Mouse (Mus musculus) kidney, adult 2 months (tissue): Measurements from ENCODE around the gene Mycbpap.

Experiments used
- CTCF ChIP-seq: fragments of 200-500 bp; conservative IDR thresholded peaks from 2 replicates; pipeline ENCODE4 v1.5.1; 2011; ENCODE audit warnings: low read depth, mild to moderate bottlenecking, control low read depth, low read length, moderate library complexity, mixed read lengths; ENCODE audit not compliant: insufficient read depth, insufficient read length
- POLR2A ChIP-seq: fragments of 200-500 bp; IDR thresholded peaks from one replicate; pipeline ENCODE4 v1.6.1; 2011; ENCODE audit warnings: low read depth, low read length, control low read depth

- no peak for TF ChIP-seq CTCF
- TF ChIP-seq POLR2A: no peak
Measured at GRCm38 (mm10) chr11:94480382-94480781, 41.2 kb downstream of the Mycbpap start.
